Mouse (Mus musculus) G1E (cell line): ENCODE data around the gene Sf3a2.

Experiments used
- CTCF ChIP-seq: IDR thresholded peaks from 2 replicates; pipeline ENCODE4 v1.5.1; 2012; ENCODE audit warnings: low read depth, low read length, inconsistent platforms, mixed read lengths
- GATA1 ChIP-seq: IDR thresholded peaks from 2 replicates; pipeline ENCODE4 v1.6.1; 2012; ENCODE audit warnings: borderline replicate concordance, low read length, inconsistent platforms, mixed read lengths

DNA sequence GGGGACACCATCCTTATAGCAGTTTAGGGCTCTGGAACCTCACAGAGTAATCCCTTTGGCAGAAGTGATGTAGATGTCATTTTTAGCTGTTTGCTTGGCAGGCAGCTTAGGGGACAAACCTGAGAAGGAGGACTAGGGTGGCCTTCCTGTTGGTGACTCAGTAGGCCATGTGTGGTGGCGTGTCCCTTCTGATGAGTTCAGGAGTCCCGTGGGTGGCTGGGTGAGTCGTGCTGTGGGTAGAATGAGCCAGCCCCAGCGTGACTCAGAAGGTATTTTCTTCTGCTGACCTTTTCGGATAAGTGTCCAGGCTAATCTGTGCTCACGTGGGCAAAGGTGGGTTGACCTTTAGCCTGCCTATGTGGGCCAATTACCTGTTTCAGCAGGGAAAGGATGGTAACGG lies 39.3 kb upstream of the Sf3a2 start:
- TF ChIP-seq CTCF = no peak
- TF ChIP-seq GATA1 = no peak
